Mouse (Mus musculus) megakaryocyte-erythroid progenitor cell, adult 5-6 weeks (primary cell): ENCODE results near the gene Gm11037. TPM values are rescaled to one million over a fixed set of nuclear protein-coding genes. Genes with fewer than 3 reads are reported as not detected.
"Not testable (repeated sequence)": the region's sequence is repeated elsewhere in the genome, so short reads cannot be mapped to it uniquely, and the experiment has no call there.

Experiments used
- ATAC-seq: replicated peaks from 2 replicates; pipeline ENCODE4 v1.8.0; 2016; ENCODE audit warnings: mild to moderate bottlenecking, inconsistent platforms; ENCODE audit not compliant: severe bottlenecking, poor library complexity, low FRiP score, low TSS enrichment
- total RNA-seq, 2 experiments: library from RNA; stranded (forward) in 1 of 2; stranded (reverse) in 1 of 2; fragments of 200-1000, 215-1000 nt in 1 of 2; fragments of >200 nt in 1 of 2; fragmentation: Nextera tagmentation in 1 of 2; gene quantifications; 2 replicates each; pipeline ENCODE4 v1.2.3; 2014 to 2017

Gm11037 gene
- not detected in 2 replicates for total RNA-seq (2014; fragmentation: Nextera tagmentation)
- total RNA-seq (2017), result not detected in 2 replicates

- ATAC-seq, result no peak
Measured at GRCm38 (mm10) chr2:131132930-131133547, at the start of gene Gm11037. TSS of gene Gm11037 (plus strand) at chr2:131133497.

- ATAC-seq, result no peak
Measured at GRCm38 (mm10) chr2:131084206-131084605, 49.1 kb upstream of the Gm11037 start.

- no peak for ATAC-seq
Measured at GRCm38 (mm10) chr2:131086667-131087390, 46.5 kb upstream of the Gm11037 start, which contains the start of gene Siglec1. TSS of gene Siglec1 (minus strand) at chr2:131086765.

- no peak for ATAC-seq
Measured at GRCm38 (mm10) chr2:131088581-131088980, 44.7 kb upstream of the Gm11037 start.

- ATAC-seq, result no peak
Measured at GRCm38 (mm10) chr2:131089634-131090033, 43.7 kb upstream of the Gm11037 start.

GRCm38 (mm10) chr2:131090852-131091251 is 42.4 kb upstream of the Gm11037 start:
- no peak for ATAC-seq

GRCm38 (mm10) chr2:131093577-131093976 is 39.7 kb upstream of the Gm11037 start:
- no peak for ATAC-seq

GRCm38 (mm10) chr2:131094823-131095222 is 38.5 kb upstream of the Gm11037 start:
- ATAC-seq, result peak; percentile 62

GRCm38 (mm10) chr2:131096101-131096795 is 37.0 kb upstream of the Gm11037 start:
- peak; percentile 71 for ATAC-seq

- no peak for ATAC-seq
Measured at GRCm38 (mm10) chr2:131097087-131097486, 36.2 kb upstream of the Gm11037 start.

- no peak for ATAC-seq
Measured at GRCm38 (mm10) chr2:131101530-131101929, 31.8 kb upstream of the Gm11037 start.

- ATAC-seq, result no peak
Measured at GRCm38 (mm10) chr2:131104021-131104420, 29.3 kb upstream of the Gm11037 start.

- not testable (repeated sequence) for ATAC-seq
Measured at GRCm38 (mm10) chr2:131105061-131105460, 28.2 kb upstream of the Gm11037 start.

- no peak for ATAC-seq
Measured at GRCm38 (mm10) chr2:131105989-131106388, 27.3 kb upstream of the Gm11037 start.

- ATAC-seq, result no peak
Measured at GRCm38 (mm10) chr2:131118968-131119574, 14.2 kb upstream of the Gm11037 start.

GRCm38 (mm10) chr2:131124166-131124565 is 9.1 kb upstream of the Gm11037 start:
- no peak for ATAC-seq

GRCm38 (mm10) chr2:131125157-131125963 is 7.9 kb upstream of the Gm11037 start:
- no peak for ATAC-seq

- no peak for ATAC-seq
Measured at GRCm38 (mm10) chr2:131125964-131126815, 7.1 kb upstream of the Gm11037 start.
